Mouse (Mus musculus) stomach, postnatal 0 days (tissue): ENCODE measurements around the gene Evi5. TPM values are rescaled to one million over a fixed set of nuclear protein-coding genes. Genes with fewer than 3 reads are reported as not detected.
A peak's percentile ranks its signal among the peaks of the same experiment; 100 is the strongest.

ENCODE experiments used
- ATAC-seq: fragments of 200-750 bp; cut with Nextera tagmentation; 2 replicates; pipeline ENCODE4 v1.8.0; 2017; ENCODE audit not compliant: low FRiP score, low TSS enrichment
- DNase-seq: peaks from one replicate; pipeline ENCODE4 v3.0.0-alpha.2; 2016; ENCODE audit warnings: low spot score
- H3K27ac ChIP-seq: fragments of 300-500 bp; sonication (generic); replicated peaks from 2 replicates; pipeline ENCODE4 v1.5.1; 2014; ENCODE audit warnings: mild to moderate bottlenecking, control low read depth
- H3K27me3 ChIP-seq: fragments of 300-500 bp; sonication (generic); 2 replicates; pipeline ENCODE4 v1.6.1; 2014; ENCODE audit warnings: low read length; ENCODE audit not compliant: control insufficient read depth, insufficient read depth
- H3K36me3 ChIP-seq: fragments of 300-500 bp; sonication (generic); 2 replicates; pipeline ENCODE4 v1.6.1; 2014; ENCODE audit warnings: low read length, mixed read lengths; ENCODE audit not compliant: control insufficient read depth, insufficient read depth
- H3K4me1 ChIP-seq: fragments of 300-500 bp; sonication (generic); replicated peaks from 2 replicates; pipeline ENCODE4 v1.6.1; 2014; ENCODE audit warnings: antibody characterized with exemption; ENCODE audit not compliant: control insufficient read depth, insufficient read depth
- H3K4me2 ChIP-seq: fragments of 300-500 bp; sonication (generic); replicated peaks from 2 replicates; pipeline ENCODE4 v1.6.1; 2014; ENCODE audit warnings: low read depth, mild to moderate bottlenecking, control low read depth, moderate library complexity
- H3K4me3 ChIP-seq: fragments of 300-500 bp; sonication (generic); 2 replicates; pipeline ENCODE4 v1.5.1; 2014; ENCODE audit warnings: low read depth, low read length, control low read depth
- H3K9ac ChIP-seq: fragments of 300-500 bp; sonication (generic); 2 replicates; pipeline ENCODE4 v1.6.1; 2014; ENCODE audit warnings: mild to moderate bottlenecking, low read length, control low read depth, mixed read lengths
- H3K9me3 ChIP-seq: fragments of 300-500 bp; sonication (generic); 2 replicates; pipeline ENCODE4 v1.6.1; 2016; ENCODE audit warnings: low read length; ENCODE audit not compliant: control insufficient read depth
- CTCF ChIP-seq: IDR thresholded peaks from 2 replicates; pipeline ENCODE4 v1.5.1; 2016; ENCODE audit warnings: antibody characterized with exemption, low read depth, mild to moderate bottlenecking, moderate library complexity
- EP300 ChIP-seq: optimal IDR thresholded peaks from 2 replicates; pipeline ENCODE3; 2016; ENCODE audit warnings: antibody characterized with exemption
- WGBS: fragments of 180-500 bp; shearing (Covaris S2); extraction: QIAGEN DNeasy Blood & Tissue Kit; methylation state at CpG from one replicate; pipeline ENCODE4 v1.1.7; 2014; 5-methylcytosine and 5-hydroxymethylcytosine counted together
- polyA plus RNA-seq: library from polyadenylated mRNA; unstranded; fragments of >200 nt; fragmentation: Nextera tagmentation; extraction: Ambion mirVana; gene quantifications from 2 replicates; pipeline ENCODE4 v1.2.1, GENCODE M21; 2015

The Evi5 gene
- polyA plus RNA-seq, 1 experiment from 2014 or later, result 39.5 TPM

GRCm38 (mm10) chr5:107868905-107869424 lies 5.9 kb downstream of the Evi5 start:
- peak; percentile 30 for TF ChIP-seq CTCF
- TF ChIP-seq EP300, result no peak
- H3K4me2 ChIP-seq, result peak overlapping the region; percentile 79
- DNase-seq, result peak; percentile 91
- H3K27me3 ChIP-seq, result no peaks in the 10 kb centered on the region
- H3K36me3 ChIP-seq, result no peaks in the 10 kb centered on the region
- no peaks in the 10 kb centered on the region for H3K4me1 ChIP-seq
- peak overlapping the region; percentile 95 for H3K27ac ChIP-seq
- H3K4me3 ChIP-seq, result peak overlapping the region; percentile 84
- under 1% methylated on average over 58 of the region's 58 CpGs for WGBS
- ATAC-seq, result peak; percentile 97
- peak overlapping the region; percentile 90 for H3K9ac ChIP-seq
- no peaks in the 10 kb centered on the region for H3K9me3 ChIP-seq

- ATAC-seq, result peak; percentile 69
- Histone ChIP-seq H3K27ac (peak overlapping the region; percentile 95), H3K4me1 (no peaks in the 10 kb centered on the region), H3K4me2 (peak overlapping the region; percentile 79), H3K4me3 (peak overlapping the region; percentile 84), H3K9ac (peak overlapping the region; percentile 90), H3K9me3 (no peaks in the 10 kb centered on the region), H3K27me3 (no peaks in the 10 kb centered on the region), H3K36me3 (no peaks in the 10 kb centered on the region)
- under 1% methylated on average over 72 of the region's 82 CpGs for WGBS
- TF ChIP-seq EP300, result no peak
- no peak for TF ChIP-seq CTCF
- DNase-seq, result peak; percentile 62
These were observed 6.7 kb downstream of the Evi5 start for GRCm38 (mm10) chr5:107867970-107868904.

- H3K9ac ChIP-seq, result no peak overlapping the region
- H3K27me3 ChIP-seq, result no peaks in the 10 kb centered on the region
- no peaks in the 10 kb centered on the region for H3K9me3 ChIP-seq
- H3K4me2 ChIP-seq, result no peak overlapping the region
- ATAC-seq (no peak), DNase-seq (no peak)
- H3K36me3 ChIP-seq, result no peaks in the 10 kb centered on the region
- no peak overlapping the region for H3K4me3 ChIP-seq
- no peak overlapping the region for H3K27ac ChIP-seq
- no peaks in the 10 kb centered on the region for H3K4me1 ChIP-seq
- TF ChIP-seq CTCF (no peak), EP300 (no peak)
- WGBS, result 41% methylated on average over 2 of the region's 2 CpGs
These were observed 8.5 kb downstream of the Evi5 start for GRCm38 (mm10) chr5:107866127-107867126.

- DNase-seq (no peak), ATAC-seq (no peak)
- H3K9me3 ChIP-seq, result no peaks in the 10 kb centered on the region
- no peak overlapping the region for H3K27ac ChIP-seq
- no peaks in the 10 kb centered on the region for H3K27me3 ChIP-seq
- no peaks in the 10 kb centered on the region for H3K36me3 ChIP-seq
- no peak overlapping the region for H3K4me2 ChIP-seq
- TF ChIP-seq CTCF (no peak), EP300 (no peak)
- no peak overlapping the region for H3K9ac ChIP-seq
- WGBS, result 47% methylated on average over 3 of the region's 3 CpGs
- no peaks in the 10 kb centered on the region for H3K4me1 ChIP-seq
- no peak overlapping the region for H3K4me3 ChIP-seq
These were observed 10.9 kb downstream of the Evi5 start for GRCm38 (mm10) chr5:107863971-107864370.

- 0 out of 2 replicates have a peak, but pooled peaks cover under 1% of the 10 kb centered on the region for H3K4me1 ChIP-seq
- no peak overlapping the region for H3K27ac ChIP-seq
- no peak for TF ChIP-seq EP300
- TF ChIP-seq CTCF, result peak; percentile 66
- DNase-seq (no peak), ATAC-seq (no peak)
- no peak overlapping the region for H3K9ac ChIP-seq
- no peaks in the 10 kb centered on the region for H3K27me3 ChIP-seq
- 46% methylated on average over 2 of the region's 2 CpGs for WGBS
- H3K4me2 ChIP-seq, result no peak overlapping the region
- H3K9me3 ChIP-seq, result no peaks in the 10 kb centered on the region
- H3K4me3 ChIP-seq, result no peak overlapping the region
- no peaks in the 10 kb centered on the region for H3K36me3 ChIP-seq
These were observed 15.9 kb downstream of the Evi5 start for GRCm38 (mm10) chr5:107858963-107859362.
